Mouse (Mus musculus) frontal cortex, adult 2 months (tissue): ENCODE measurements at regions not wholly inside any gene's neighbourhood (a gene's known extent, or its start where the extent isn't known, plus 50 kb on each side); places are given as distances from the start of the nearest gene placed in this dataset.

Experiments
- DNase-seq, 2 experiments: peaks; one replicate each; pipeline ENCODE4 v3.0.0; 2022; ENCODE audit warnings: low spot score in 1 of 2; ENCODE audit errors: extremely low spot score in 1 of 2

- no peak for DNase-seq
Measured at GRCm38 (mm10) chr12:47755227-47755626, 936.5 kb upstream of the Nova1 start.

GRCm38 (mm10) chr12:47741744-47742280, 923.1 kb upstream of the Nova1 start:
- DNase-seq: peak in 1 of 2 experiments; percentile 2

- DNase-seq: no peak
Measured at GRCm38 (mm10) chr12:47700190-47700589, 881.5 kb upstream of the Nova1 start.

- peak in 1 of 2 experiments; percentile 25 for DNase-seq
Measured at GRCm38 (mm10) chr12:47670457-47670856, 851.7 kb upstream of the Nova1 start.
